Mouse (Mus musculus) liver, embryonic 15.5 days (tissue): ENCODE measurements at regions not wholly inside any gene's neighbourhood (a gene's known extent, or its start where the extent isn't known, plus 50 kb on each side); places are given as distances from the start of the nearest gene placed in this dataset.

Experiments
- ATAC-seq: fragments of 200-750 bp; cut with Nextera tagmentation; 2 replicates; pipeline ENCODE4 v1.8.0; 2017; ENCODE audit warnings: moderate number of reproducible peaks, mild to moderate bottlenecking, moderate library complexity; ENCODE audit not compliant: insufficient read depth
- H3K27ac ChIP-seq: fragments of 300-500 bp; sonication (generic); replicated peaks from 2 replicates; pipeline ENCODE4 v1.5.1; 2015; ENCODE audit warnings: mild to moderate bottlenecking, inconsistent platforms
- H3K27me3 ChIP-seq: fragments of 300-500 bp; sonication (generic); 2 replicates; pipeline ENCODE4 v1.6.1; 2015; ENCODE audit warnings: mild to moderate bottlenecking, inconsistent platforms
- H3K36me3 ChIP-seq: fragments of 300-500 bp; sonication (generic); replicated peaks from 2 replicates; pipeline ENCODE4 v1.6.1; 2015; ENCODE audit warnings: moderate library complexity, mild to moderate bottlenecking, inconsistent platforms
- H3K4me1 ChIP-seq: fragments of 300-500 bp; sonication (generic); replicated peaks from 2 replicates; pipeline ENCODE4 v1.6.1; 2015; ENCODE audit warnings: inconsistent platforms
- H3K4me2 ChIP-seq: fragments of 300-500 bp; sonication (generic); 2 replicates; pipeline ENCODE4 v1.6.1; 2015; ENCODE audit warnings: moderate library complexity, mild to moderate bottlenecking, inconsistent platforms
- H3K4me3 ChIP-seq: fragments of 300-500 bp; sonication (generic); replicated peaks from 2 replicates; pipeline ENCODE4 v1.5.1; 2015; ENCODE audit warnings: mild to moderate bottlenecking, inconsistent platforms
- H3K9ac ChIP-seq: fragments of 300-500 bp; sonication (generic); 2 replicates; pipeline ENCODE4 v1.6.1; 2015; ENCODE audit warnings: moderate library complexity, mild to moderate bottlenecking, inconsistent platforms
- H3K9me3 ChIP-seq: fragments of 300-500 bp; sonication (generic); replicated peaks from 2 replicates; pipeline ENCODE4 v1.6.1; 2016; ENCODE audit warnings: inconsistent platforms
- WGBS: fragments of 180-500 bp; shearing (Covaris S2); methylation state at CpG from one replicate; pipeline ENCODE4 v1.1.7; 2015; ENCODE audit warnings: mixed read lengths; ENCODE audit not compliant: insufficient replicate concordance; 5-methylcytosine and 5-hydroxymethylcytosine counted together

- 71% methylated on average over 14 of the region's 14 CpGs for WGBS
- H3K36me3 ChIP-seq, result no peaks in the 10 kb centered on the region
- ATAC-seq, result no peak
- no peak overlapping the region for H3K4me3 ChIP-seq
- H3K4me1 ChIP-seq, result no peaks in the 10 kb centered on the region
- H3K9me3 ChIP-seq, result no peaks in the 10 kb centered on the region
- H3K9ac ChIP-seq, result no peak overlapping the region
- no peak overlapping the region for H3K4me2 ChIP-seq
- no peak overlapping the region for H3K27ac ChIP-seq
- no peaks in the 10 kb centered on the region for H3K27me3 ChIP-seq
Observed at GRCm38 (mm10) chr9:13905086-13905669, 77.7 kb downstream of the Fam76b start.

GRCm38 (mm10) chr9:13906736-13907135, 79.2 kb downstream of the Fam76b start:
- 70% methylated on average over 6 of the region's 6 CpGs for WGBS
- Histone ChIP-seq H3K4me1 (no peaks in the 10 kb centered on the region), H3K4me2 (no peak overlapping the region), H3K27ac (no peak overlapping the region), H3K4me3 (no peak overlapping the region), H3K36me3 (no peaks in the 10 kb centered on the region), H3K27me3 (no peaks in the 10 kb centered on the region), H3K9ac (no peak overlapping the region), H3K9me3 (no peaks in the 10 kb centered on the region)
- no peak for ATAC-seq

GRCm38 (mm10) chr9:13909604-13910003, 82.1 kb downstream of the Fam76b start:
- Histone ChIP-seq H3K27ac (no peak overlapping the region), H3K4me2 (no peak overlapping the region), H3K9ac (no peak overlapping the region), H3K4me3 (no peak overlapping the region), H3K27me3 (no peaks in the 10 kb centered on the region), H3K4me1 (no peaks in the 10 kb centered on the region), H3K9me3 (no peaks in the 10 kb centered on the region), H3K36me3 (no peaks in the 10 kb centered on the region)
- ATAC-seq, result no peak
- 46% methylated on average over 3 of the region's 3 CpGs for WGBS

GRCm38 (mm10) chr9:13910091-13910490, 82.6 kb downstream of the Fam76b start:
- H3K9ac ChIP-seq, result no peak overlapping the region
- H3K4me1 ChIP-seq, result no peaks in the 10 kb centered on the region
- H3K9me3 ChIP-seq, result no peaks in the 10 kb centered on the region
- H3K27ac ChIP-seq, result no peak overlapping the region
- H3K36me3 ChIP-seq, result no peaks in the 10 kb centered on the region
- 59% methylated on average over 2 of the region's 2 CpGs for WGBS
- no peak overlapping the region for H3K4me2 ChIP-seq
- H3K4me3 ChIP-seq, result no peak overlapping the region
- no peaks in the 10 kb centered on the region for H3K27me3 ChIP-seq
- ATAC-seq, result no peak

GRCm38 (mm10) chr9:13913459-13913858, 85.9 kb downstream of the Fam76b start:
- ATAC-seq, result no peak
- Histone ChIP-seq H3K36me3 (no peaks in the 10 kb centered on the region), H3K4me2 (no peak overlapping the region), H3K4me3 (no peak overlapping the region), H3K9ac (no peak overlapping the region), H3K9me3 (no peaks in the 10 kb centered on the region), H3K27ac (no peak overlapping the region), H3K4me1 (no peaks in the 10 kb centered on the region), H3K27me3 (no peaks in the 10 kb centered on the region)
- WGBS, result 41% methylated on average over 3 of the region's 3 CpGs

GRCm38 (mm10) chr9:13914131-13914530, 86.6 kb downstream of the Fam76b start:
- Histone ChIP-seq H3K4me1 (no peaks in the 10 kb centered on the region), H3K36me3 (no peaks in the 10 kb centered on the region), H3K4me2 (no peak overlapping the region), H3K9me3 (no peaks in the 10 kb centered on the region), H3K27ac (no peak overlapping the region), H3K9ac (no peak overlapping the region), H3K4me3 (no peak overlapping the region), H3K27me3 (no peaks in the 10 kb centered on the region)
- WGBS, result 70% methylated on average over 9 of the region's 9 CpGs
- ATAC-seq, result no peak

- Histone ChIP-seq H3K27me3 (no peaks in the 10 kb centered on the region), H3K9ac (no peak overlapping the region), H3K9me3 (no peaks in the 10 kb centered on the region), H3K36me3 (no peaks in the 10 kb centered on the region), H3K4me2 (no peak overlapping the region), H3K4me1 (no peaks in the 10 kb centered on the region), H3K4me3 (no peak overlapping the region), H3K27ac (no peak overlapping the region)
- WGBS, result 61% methylated on average over 3 of the region's 3 CpGs
- ATAC-seq, result no peak
Observed at GRCm38 (mm10) chr9:13914847-13915246, 87.3 kb downstream of the Fam76b start.

GRCm38 (mm10) chr9:13916837-13917236, 89.3 kb downstream of the Fam76b start:
- H3K36me3 ChIP-seq, result no peaks in the 10 kb centered on the region
- no peak overlapping the region for H3K27ac ChIP-seq
- H3K4me3 ChIP-seq, result no peak overlapping the region
- no peak overlapping the region for H3K4me2 ChIP-seq
- 62% methylated on average over 7 of the region's 7 CpGs for WGBS
- no peaks in the 10 kb centered on the region for H3K4me1 ChIP-seq
- H3K27me3 ChIP-seq, result no peaks in the 10 kb centered on the region
- no peaks in the 10 kb centered on the region for H3K9me3 ChIP-seq
- H3K9ac ChIP-seq, result no peak overlapping the region
- no peak for ATAC-seq

- no peaks in the 10 kb centered on the region for H3K9me3 ChIP-seq
- no peaks in the 10 kb centered on the region for H3K4me1 ChIP-seq
- ATAC-seq, result no peak
- H3K27me3 ChIP-seq, result no peaks in the 10 kb centered on the region
- no peaks in the 10 kb centered on the region for H3K36me3 ChIP-seq
- no peak overlapping the region for H3K27ac ChIP-seq
- WGBS, result 47% methylated on average over 7 of the region's 7 CpGs
- no peak overlapping the region for H3K4me2 ChIP-seq
- H3K4me3 ChIP-seq, result no peak overlapping the region
- no peak overlapping the region for H3K9ac ChIP-seq
Observed at GRCm38 (mm10) chr9:13918606-13919202, 91.2 kb downstream of the Fam76b start.

- no peak for ATAC-seq
- H3K9me3 ChIP-seq, result no peaks in the 10 kb centered on the region
- H3K4me1 ChIP-seq, result no peaks in the 10 kb centered on the region
- H3K4me2 ChIP-seq, result no peak overlapping the region
- no peaks in the 10 kb centered on the region for H3K27me3 ChIP-seq
- WGBS, result 68% methylated on average over 9 of the region's 9 CpGs
- no peak overlapping the region for H3K4me3 ChIP-seq
- no peak overlapping the region for H3K9ac ChIP-seq
- no peak overlapping the region for H3K27ac ChIP-seq
- H3K36me3 ChIP-seq, result no peaks in the 10 kb centered on the region
Observed at GRCm38 (mm10) chr9:13919739-13920410, 92.4 kb downstream of the Fam76b start.

GRCm38 (mm10) chr9:13920623-13921022, 93.1 kb downstream of the Fam76b start:
- H3K36me3 ChIP-seq, result no peaks in the 10 kb centered on the region
- H3K27ac ChIP-seq, result no peak overlapping the region
- H3K27me3 ChIP-seq, result no peaks in the 10 kb centered on the region
- H3K4me2 ChIP-seq, result no peak overlapping the region
- H3K9ac ChIP-seq, result no peak overlapping the region
- ATAC-seq, result no peak
- 64% methylated on average over 1 of the region's 1 CpGs for WGBS
- H3K9me3 ChIP-seq, result no peaks in the 10 kb centered on the region
- no peak overlapping the region for H3K4me3 ChIP-seq
- no peaks in the 10 kb centered on the region for H3K4me1 ChIP-seq
